Mouse (Mus musculus): ENCODE data around the gene Hist1h4i. TPM values are rescaled to one million over a fixed set of nuclear protein-coding genes. Genes with fewer than 3 reads are reported as not detected.

The Hist1h4i gene
- polyA plus RNA-seq, 1 experiment from 2014 or later = 9.9 TPM

DNA sequence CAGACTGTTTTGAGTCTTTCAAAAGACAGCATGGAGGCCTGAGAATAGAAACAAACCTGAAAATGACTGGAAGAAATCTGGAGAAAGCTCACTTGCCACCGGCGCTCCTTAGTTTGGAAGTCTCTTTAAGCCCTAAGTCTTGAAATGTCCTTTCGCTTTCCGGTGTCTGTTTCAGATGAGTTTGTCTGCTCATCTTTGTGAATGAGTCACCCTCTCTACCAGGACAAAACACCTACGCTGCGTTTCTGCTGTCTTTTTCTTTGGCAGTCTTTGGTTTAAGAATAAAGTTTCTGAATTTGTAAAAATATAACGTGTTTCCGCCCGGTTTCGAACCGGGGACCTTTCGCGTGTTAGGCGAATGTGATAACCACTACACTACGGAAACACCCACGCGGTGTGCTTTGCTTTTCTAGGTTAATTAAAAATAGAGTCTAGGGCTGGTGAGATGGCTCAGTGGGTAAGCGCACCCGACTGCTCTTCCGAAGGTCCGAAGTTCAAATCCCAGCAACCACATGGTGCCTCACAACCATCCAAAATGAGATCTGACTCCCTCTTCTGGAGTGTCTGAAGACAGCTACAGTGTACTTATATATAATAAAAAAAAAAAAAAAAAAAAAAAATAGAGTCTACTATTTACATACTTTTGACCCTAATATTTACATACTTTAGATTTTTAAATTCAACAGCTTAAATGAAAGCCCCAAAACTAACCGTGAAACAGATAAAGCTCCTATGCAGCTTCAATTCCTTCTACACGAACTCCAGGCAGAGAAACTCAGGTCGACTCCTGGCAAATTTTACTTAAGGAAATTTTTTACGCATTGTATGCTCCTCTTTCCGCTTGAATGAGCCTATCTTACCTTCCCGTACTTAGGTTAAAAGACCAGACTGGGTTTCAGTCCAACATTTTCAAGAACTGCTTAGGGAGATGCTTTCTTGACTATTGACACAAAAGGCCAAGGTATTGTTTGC lies 25.4 kb downstream of the Hist1h4i start:
- H3K27me3 ChIP-seq (replicated peaks; ENCODE audit: control insufficient read depth, insufficient read depth, low read length) = peaks cover 44% of the 10 kb centered on the region
- peak; percentile 29 for TF ChIP-seq CTCF (IDR thresholded peaks at IDR 0.05; ENCODE audit: low read depth)
- H3K27ac ChIP-seq (ENCODE audit: low read depth, low read length) = no peak overlapping the region
- no peak overlapping the region for H3K9ac ChIP-seq (ENCODE audit: low read depth, low read length)
- peak; percentile 84 for ATAC-seq
- H3K4me1 ChIP-seq (replicated peaks; ENCODE audit: control insufficient read depth, insufficient read depth, low read length) = 0 out of 2 replicates have a peak, but pooled peaks cover 3% of the 10 kb centered on the region
- peak overlapping the region; percentile 26 for H3K4me3 ChIP-seq (ENCODE audit: low read depth, low read length)
- 14% methylated on average over 27 of the region's 27 CpGs for WGBS
- H3K36me3 ChIP-seq (ENCODE audit: control insufficient read depth, insufficient read depth) = no peaks in the 10 kb centered on the region
- peak overlapping the region; percentile 35 for H3K4me2 ChIP-seq (replicated peaks; ENCODE audit: low read depth)
- H3K9me3 ChIP-seq (ENCODE audit: control insufficient read depth) = no peaks in the 10 kb centered on the region

DNA sequence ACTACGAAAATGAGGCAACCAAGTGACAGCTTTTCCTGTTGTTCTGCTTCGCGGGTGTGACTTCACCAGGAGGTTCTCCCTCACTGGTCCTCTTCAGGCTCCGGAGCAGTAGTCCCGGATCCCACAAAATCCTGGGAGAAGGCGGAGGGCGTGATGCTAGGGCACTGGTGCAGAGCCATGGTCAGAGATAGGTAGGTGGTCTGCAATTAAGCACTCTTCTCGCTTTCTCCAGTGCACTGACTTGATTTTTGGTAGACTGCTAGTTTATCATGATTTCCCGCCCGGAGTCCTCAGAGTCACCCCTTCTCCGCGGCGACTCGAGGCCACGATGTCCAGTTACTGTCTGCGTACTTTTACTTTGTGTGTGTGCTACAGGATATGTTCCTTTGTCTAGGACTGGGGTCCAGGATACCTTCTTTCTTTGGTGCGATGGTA lies 26.7 kb downstream of the Hist1h4i start:
- WGBS = 11% methylated on average over 17 of the region's 17 CpGs
- no peak overlapping the region for H3K27ac ChIP-seq (ENCODE audit: low read depth, low read length)
- 0 out of 2 replicates have a peak, but pooled peaks cover 3% of the 10 kb centered on the region for H3K4me1 ChIP-seq (replicated peaks; ENCODE audit: control insufficient read depth, insufficient read depth, low read length)
- TF ChIP-seq CTCF (IDR thresholded peaks at IDR 0.05; ENCODE audit: low read depth) = no peak
- peak overlapping the region; percentile 22 for H3K4me2 ChIP-seq (replicated peaks; ENCODE audit: low read depth)
- peak overlapping the region; percentile 20 for H3K4me3 ChIP-seq (ENCODE audit: low read depth, low read length)
- no peak for ATAC-seq
- peaks cover 57% of the 10 kb centered on the region for H3K27me3 ChIP-seq (replicated peaks; ENCODE audit: control insufficient read depth, insufficient read depth, low read length)
- no peak overlapping the region for H3K9ac ChIP-seq (ENCODE audit: low read depth, low read length)
- H3K36me3 ChIP-seq (ENCODE audit: control insufficient read depth, insufficient read depth) = no peaks in the 10 kb centered on the region
- no peaks in the 10 kb centered on the region for H3K9me3 ChIP-seq (ENCODE audit: control insufficient read depth)

DNA sequence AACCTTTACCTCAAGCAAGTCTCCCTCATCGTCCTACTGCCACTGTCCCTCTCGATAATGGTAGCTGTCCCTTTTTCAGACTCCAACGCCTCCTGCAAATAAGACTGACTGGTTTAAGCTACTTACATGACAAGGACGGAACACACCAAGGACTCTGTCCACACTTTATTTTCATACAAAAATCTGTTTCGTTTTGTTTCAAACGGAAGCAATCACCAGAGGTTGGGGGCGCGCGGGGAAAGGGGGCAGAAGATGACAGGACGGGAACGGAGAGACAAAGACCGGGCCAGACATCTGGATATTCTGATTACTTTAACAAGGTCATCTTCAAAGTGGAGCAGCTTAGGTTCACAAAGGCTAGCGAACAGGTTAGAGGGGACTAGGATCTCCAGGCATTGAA lies 27.4 kb downstream of the Hist1h4i start:
- Histone ChIP-seq H3K9me3 (ENCODE audit: control insufficient read depth) (no peaks in the 10 kb centered on the region), H3K4me1 (replicated peaks; ENCODE audit: control insufficient read depth, insufficient read depth, low read length) (0 out of 2 replicates have a peak, but pooled peaks cover 3% of the 10 kb centered on the region), H3K4me2 (replicated peaks; ENCODE audit: low read depth) (no peak overlapping the region), H3K4me3 (ENCODE audit: low read depth, low read length) (no peak overlapping the region), H3K36me3 (ENCODE audit: control insufficient read depth, insufficient read depth) (no peaks in the 10 kb centered on the region), H3K27me3 (replicated peaks; ENCODE audit: control insufficient read depth, insufficient read depth, low read length) (peaks cover 63% of the 10 kb centered on the region), H3K9ac (ENCODE audit: low read depth, low read length) (no peak overlapping the region), H3K27ac (ENCODE audit: low read depth, low read length) (no peak overlapping the region)
- no peak for ATAC-seq
- WGBS = 16% methylated on average over 13 of the region's 13 CpGs
- TF ChIP-seq CTCF (IDR thresholded peaks at IDR 0.05; ENCODE audit: low read depth) = no peak

DNA sequence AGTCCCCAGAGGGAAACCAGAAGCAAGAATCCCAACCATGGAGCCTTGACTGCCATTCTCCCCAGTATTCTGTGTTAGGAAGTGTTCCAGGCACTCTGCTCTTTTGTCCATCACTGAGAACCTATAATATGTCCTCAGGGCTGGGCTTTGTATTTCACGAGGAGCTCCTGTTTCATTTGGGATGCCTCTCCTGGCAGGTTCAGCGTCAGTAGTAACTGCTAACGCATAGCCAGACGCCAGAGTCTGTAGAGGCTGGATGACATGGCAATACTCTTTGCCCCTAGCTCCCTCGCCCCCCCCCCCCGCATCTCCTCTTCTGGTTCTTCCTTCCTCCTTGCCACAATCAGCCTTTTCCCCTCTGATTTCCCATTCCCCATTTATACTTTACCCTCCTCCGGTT lies 31.5 kb downstream of the Hist1h4i start, which contains the start of gene Prss16:
Gene Prss16, minus strand, starts transcription at position 101 of the 400 bp plus-strand sequence.
- H3K9ac ChIP-seq (ENCODE audit: low read depth, low read length) = no peak within 1 kb of the TSS
- peaks cover 85% of the 10 kb centered on the region for H3K27me3 ChIP-seq (replicated peaks; ENCODE audit: control insufficient read depth, insufficient read depth, low read length)

DNA sequence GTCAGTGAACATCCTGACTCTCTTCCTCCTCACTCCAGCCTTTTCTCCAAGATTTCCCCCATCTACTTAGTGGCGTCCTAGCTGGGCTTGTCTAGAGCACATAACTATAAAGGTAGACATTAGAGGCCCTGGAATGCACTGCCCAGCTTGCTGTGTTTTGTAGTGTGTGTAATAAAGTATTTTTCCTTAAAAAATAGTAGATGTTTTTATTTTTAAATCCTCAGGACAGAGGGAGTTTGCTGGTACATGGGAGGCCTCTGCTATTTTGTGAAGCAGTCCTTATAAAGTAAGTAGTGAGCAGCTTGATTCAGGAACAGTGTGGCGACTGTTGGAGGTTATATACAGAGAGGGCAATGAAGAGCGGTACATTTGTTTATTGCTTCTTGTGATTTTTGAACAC lies 32.5 kb downstream of the Hist1h4i start:
- Histone ChIP-seq H3K9me3 (ENCODE audit: control insufficient read depth) (no peaks in the 10 kb centered on the region), H3K4me1 (replicated peaks; ENCODE audit: control insufficient read depth, insufficient read depth, low read length) (no peaks in the 10 kb centered on the region)
- TF ChIP-seq CTCF (IDR thresholded peaks at IDR 0.05; ENCODE audit: low read depth) = no peak

More for the DNA sequence above, 31.5 kb downstream of the Hist1h4i start, which contains the start of gene Prss16:
- Histone ChIP-seq H3K36me3 (ENCODE audit: control insufficient read depth, insufficient read depth) (no peaks in the 10 kb centered on the region), H3K4me1 (replicated peaks; ENCODE audit: control insufficient read depth, insufficient read depth, low read length) (no peaks in the 10 kb centered on the region), H3K9me3 (ENCODE audit: control insufficient read depth) (no peaks in the 10 kb centered on the region), H3K4me2 (replicated peaks; ENCODE audit: low read depth) (no peak within 1 kb of the TSS), H3K4me3 (ENCODE audit: low read depth, low read length) (no peak within 1 kb of the TSS), H3K27ac (ENCODE audit: low read depth, low read length) (no peak within 1 kb of the TSS)
- no peak for ATAC-seq
- WGBS = 45% methylated on average over 7 of the region's 7 CpGs
- TF ChIP-seq CTCF (IDR thresholded peaks at IDR 0.05; ENCODE audit: low read depth) = no peak

DNA sequence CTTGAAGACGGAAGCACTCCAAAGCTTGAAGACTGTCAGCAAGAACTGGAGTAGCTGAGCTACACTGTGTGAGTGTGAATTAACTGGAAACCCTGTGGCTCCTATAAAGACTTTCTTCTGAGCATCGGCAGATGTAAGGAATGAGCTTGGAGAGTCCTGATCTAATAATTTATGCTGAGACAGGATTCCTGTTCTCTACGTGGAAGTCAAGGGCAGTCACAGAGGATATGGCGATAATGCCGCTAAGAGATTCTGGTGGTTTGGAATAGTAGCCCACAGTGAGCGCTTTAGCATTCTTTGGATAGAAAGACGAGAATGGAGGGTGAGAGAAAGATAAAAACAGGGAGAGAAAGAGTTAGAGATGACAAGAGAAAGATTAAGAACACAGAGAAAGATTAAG lies 33.3 kb downstream of the Hist1h4i start:
- no peak for TF ChIP-seq CTCF (IDR thresholded peaks at IDR 0.05; ENCODE audit: low read depth)
- Histone ChIP-seq H3K27me3 (replicated peaks; ENCODE audit: control insufficient read depth, insufficient read depth, low read length) (peaks cover 86% of the 10 kb centered on the region), H3K9me3 (ENCODE audit: control insufficient read depth) (no peaks in the 10 kb centered on the region), H3K4me1 (replicated peaks; ENCODE audit: control insufficient read depth, insufficient read depth, low read length) (no peaks in the 10 kb centered on the region), H3K4me2 (replicated peaks; ENCODE audit: low read depth) (no peak overlapping the region), H3K4me3 (ENCODE audit: low read depth, low read length) (no peak overlapping the region; the same call in 1 of the 2 replicates), H3K36me3 (ENCODE audit: control insufficient read depth, insufficient read depth) (no peaks in the 10 kb centered on the region), H3K9ac (ENCODE audit: low read depth, low read length) (no peak overlapping the region), H3K27ac (ENCODE audit: low read depth, low read length) (no peak overlapping the region)
- ATAC-seq = no peak
- 65% methylated on average over 7 of the region's 7 CpGs for WGBS

More for the DNA sequence above, 32.5 kb downstream of the Hist1h4i start:
- Histone ChIP-seq H3K27me3 (replicated peaks; ENCODE audit: control insufficient read depth, insufficient read depth, low read length) (peaks cover 85% of the 10 kb centered on the region), H3K4me2 (replicated peaks; ENCODE audit: low read depth) (no peak overlapping the region), H3K9ac (ENCODE audit: low read depth, low read length) (no peak overlapping the region), H3K4me3 (ENCODE audit: low read depth, low read length) (no peak overlapping the region), H3K27ac (ENCODE audit: low read depth, low read length) (no peak overlapping the region), H3K36me3 (ENCODE audit: control insufficient read depth, insufficient read depth) (no peaks in the 10 kb centered on the region)
- WGBS = 83% methylated on average over 3 of the region's 3 CpGs
- ATAC-seq = no peak
